Mouse (Mus musculus) thymus, postnatal 14 days (tissue): ENCODE results near the gene Surf1.
"Not testable (repeated sequence)": the region's sequence is repeated elsewhere in the genome, so short reads cannot be mapped to it uniquely, and the experiment has no call there.

Source experiments
- DNase-seq: peaks from one replicate; pipeline ENCODE4 v3.0.0; 2021

The Surf1 gene

GRCm38 (mm10) chr2:26921784-26922183, 5.5 kb upstream of the Surf1 start:
- no peak for DNase-seq

- DNase-seq = no peak
Observed at GRCm38 (mm10) chr2:26920190-26920855, 4.0 kb upstream of the Surf1 start.

- no peak for DNase-seq
Observed at GRCm38 (mm10) chr2:26919684-26920083, 3.4 kb upstream of the Surf1 start.

GRCm38 (mm10) chr2:26916738-26917137, 408 bp upstream of the Surf1 start:
- no peak for DNase-seq

GRCm38 (mm10) chr2:26914148-26914941, 2.0 kb downstream of the Surf1 start:
- DNase-seq = no peak

- no peak for DNase-seq
Observed at GRCm38 (mm10) chr2:26913416-26914147, 2.7 kb downstream of the Surf1 start.

GRCm38 (mm10) chr2:26912253-26912770, 4.0 kb downstream of the Surf1 start:
- no peak for DNase-seq

- DNase-seq = peak; percentile 63
Observed at GRCm38 (mm10) chr2:26910994-26911765, 5.2 kb downstream of the Surf1 start.

GRCm38 (mm10) chr2:26910124-26910993, 6.0 kb downstream of the Surf1 start, which contains the start of the genes Med22 and Rpl7a:
TSS of gene Med22 (minus strand) at chr2:26910677.
TSS of gene Rpl7a (plus strand) at chr2:26910764.
- peak; percentile 100 for DNase-seq

GRCm38 (mm10) chr2:26909387-26909784, 6.9 kb downstream of the Surf1 start:
- no peak for DNase-seq

GRCm38 (mm10) chr2:26908710-26909386, 7.5 kb downstream of the Surf1 start:
- peak; percentile 60 for DNase-seq

- peak; percentile 49 for DNase-seq
Observed at GRCm38 (mm10) chr2:26907109-26907508, 9.2 kb downstream of the Surf1 start.

GRCm38 (mm10) chr2:26906431-26906830, 9.9 kb downstream of the Surf1 start:
- no peak for DNase-seq

- no peak for DNase-seq
Observed at GRCm38 (mm10) chr2:26905936-26906335, 10.4 kb downstream of the Surf1 start.

GRCm38 (mm10) chr2:26903311-26903710, 13.0 kb downstream of the Surf1 start:
- no peak for DNase-seq

GRCm38 (mm10) chr2:26902467-26903220, 13.7 kb downstream of the Surf1 start, which contains the start of gene Surf6:
TSS of gene Surf6 (minus strand) at chr2:26902879.
- peak; percentile 97 for DNase-seq

GRCm38 (mm10) chr2:26901834-26902400, 14.4 kb downstream of the Surf1 start:
- DNase-seq = no peak

GRCm38 (mm10) chr2:26900731-26901130, 15.6 kb downstream of the Surf1 start:
- DNase-seq = no peak

- no peak for DNase-seq
Observed at GRCm38 (mm10) chr2:26895898-26896297, 20.4 kb downstream of the Surf1 start.

GRCm38 (mm10) chr2:26886170-26886569, 30.2 kb downstream of the Surf1 start:
- DNase-seq = not testable (repeated sequence)
